In the genomic region with DNA sequence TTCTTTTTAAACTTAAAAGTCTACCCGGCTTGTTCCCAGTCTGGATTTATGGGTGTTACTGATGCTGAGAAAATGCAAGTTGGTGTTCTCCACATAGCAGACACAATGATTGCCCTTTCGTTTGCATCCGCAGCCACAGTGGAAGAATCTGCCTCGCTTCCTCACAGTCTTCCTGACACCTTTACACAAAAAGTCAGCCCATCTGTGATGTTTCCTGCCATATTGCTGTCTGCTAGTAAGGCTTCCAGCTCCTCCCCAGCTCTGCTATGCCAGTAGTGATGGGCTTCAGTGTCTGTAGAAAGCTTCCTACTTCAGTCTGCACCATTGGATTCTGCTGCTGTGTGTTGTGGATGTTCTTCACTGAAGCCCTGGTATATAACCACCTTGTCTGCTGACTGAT, we compare ENCODE assay signal across 15 mouse cellular contexts.
DNase-seq lines count a peak whose midpoint lies in the region; ATAC-seq and TF ChIP-seq lines count a peak whose summit lies in the region.
"Had no signal": no experiment of that assay in that cellular context is flagged by ENCODE, and none has a peak within 500 bp of the region (broad histone marks: within the 10 kb centered on the region; RNA-seq: fewer than 3 reads in every experiment).

No protein-coding gene starts in this region.

- WGBS in olfactory bulb, adult 2 months, result 44% methylated on average over 4 of the region's 4 CpGs
- 48% methylated on average over 4 of the region's 4 CpGs for WGBS in heart, adult 2 months

- no peak overlapping the region for H3K4me3 ChIP-seq in olfactory bulb, adult 2 months (ENCODE audit: insufficient read depth, low read depth, low read length)
- no peak overlapping the region for H3K4me3 ChIP-seq in heart, adult 2 months

- H3K27me3 ChIP-seq in heart, adult 2 months (ENCODE audit: control insufficient read depth, insufficient read depth, low read length), result no peaks in the 10 kb centered on the region

- peak; percentile 92 for ATAC-seq in frontal cortex, adult (ENCODE audit: low TSS enrichment)
- ATAC-seq: inflammation-experienced regulatory T-cells, adult 6 months had no signal

- intact Hi-C loops in heart, adult 2 months (cut with DNase I), result no loop called here
- intact Hi-C loops in heart, postnatal 10 days (cut with DNase I), result no loop called here

- no peaks in the 10 kb centered on the region for H3K79me2 ChIP-seq in heart, adult 2 months (replicated peaks; ENCODE audit: control insufficient read depth, insufficient read depth, low read length)

- no peaks in the 10 kb centered on the region for H3K36me3 ChIP-seq in heart, adult 2 months (ENCODE audit: control insufficient read depth, insufficient read depth, low read length)

- peaks cover 3% of the 10 kb centered on the region; the same call in 1 of the 2 replicates for H3K4me1 ChIP-seq in olfactory bulb, adult 2 months (ENCODE audit: control insufficient read depth, insufficient read depth, low read length)
- no peaks in the 10 kb centered on the region for H3K4me1 ChIP-seq in heart, adult 2 months (ENCODE audit: control insufficient read depth, insufficient read depth, low read length)

- TF ChIP-seq POLR2A in brain, embryonic 14.5 days (IDR thresholded peaks at IDR 0.05; ENCODE audit: borderline replicate concordance, extremely low read depth, insufficient read depth, insufficient read length, poor library complexity, severe bottlenecking), result no peak
- TF ChIP-seq POLR2A in olfactory bulb, adult 2 months (IDR thresholded peaks at IDR 0.05; ENCODE audit: insufficient read depth, low read depth, low read length), result no peak
- TF ChIP-seq POLR2A in heart, adult 2 months (IDR thresholded peaks at IDR 0.05; ENCODE audit: insufficient read depth, low read depth, low read length), result no peak

- DNase-seq in brain, embryonic 14.5 days (ENCODE audit: low read depth), result peak; percentile 63
- peak; percentile 57 for DNase-seq in layer of hippocampus, adult 9-11 months
- DNase-seq in ovary, postnatal 36 days (ENCODE audit: low spot score), result no peak
- no peak for DNase-seq in heart, adult 2 months
- DNase-seq in heart, postnatal 10 days, result no peak
- no peak for DNase-seq in urinary bladder, adult 2 months (ENCODE audit: low spot score)
- DNase-seq: cerebellum, adult 9-11 months; heart, adult 18-20 months; heart, postnatal 36 days; kidney, postnatal 4 days; lung, postnatal 36 days; thymus, postnatal 4 days had no signal

- no peak overlapping the region for H3K9ac ChIP-seq in heart, adult 2 months (ENCODE audit: low read depth, low read length)

- TF ChIP-seq EP300 in heart, adult 2 months (IDR thresholded peaks at IDR 0.05; ENCODE audit: insufficient read depth, low read depth, low read length), result no peak

- peak overlapping the region; percentile 53 for H3K27ac ChIP-seq in olfactory bulb, adult 2 months (ENCODE audit: insufficient read depth, low read depth, low read length)
- no peak overlapping the region for H3K27ac ChIP-seq in heart, adult 2 months

- no peak for TF ChIP-seq CTCF in brain, embryonic 14.5 days (IDR thresholded peaks at IDR 0.05; ENCODE audit: borderline replicate concordance, extremely low read depth, insufficient read depth, insufficient read length)
- no peak for TF ChIP-seq CTCF in olfactory bulb, adult 2 months (IDR thresholded peaks at IDR 0.05; ENCODE audit: insufficient read depth, low read depth, low read length)
- TF ChIP-seq CTCF in heart, adult 2 months (IDR thresholded peaks at IDR 0.05), result no peak

Comparison
In these comparisons a context has a peak if more than half of its experiments do, and no peak if none do; other contexts are left out.
1. DNase-seq: peak in brain, embryonic 14.5 days (single experiment) and layer of hippocampus, adult 9-11 months (single experiment); none in ovary, postnatal 36 days (single experiment), heart, adult 2 months (0 of 2), heart, postnatal 10 days (0 of 2) and urinary bladder, adult 2 months (single experiment).